Mouse (Mus musculus) heart, adult 8-10 months (tissue): Measurements from ENCODE around the gene Vps33b. TPM values are rescaled to one million over a fixed set of nuclear protein-coding genes. Genes with fewer than 3 reads are reported as not detected.

Experiments used
- DNase-seq: peaks from one replicate; pipeline ENCODE4 v3.0.0; 2022; ENCODE audit warnings: low spot score
- total RNA-seq, 4 experiments: library from RNA; stranded (reverse); gene quantifications; 2 replicates each; pipeline ENCODE4 v1.2.4; 2022

Vps33b gene
- 1 to 10 TPM; 5.6 to 9.0 (median 7.2) TPM for total RNA-seq

GRCm38 (mm10) chr7:80268897-80269750 lies at the start of gene Vps33b:
Gene Vps33b (plus strand): TSS chr7:80269649.
- DNase-seq = peak; percentile 97

- DNase-seq = no peak
Observed at GRCm38 (mm10) chr7:80220237-80220797, 49.1 kb upstream of the Vps33b start.

- no peak for DNase-seq
Observed at GRCm38 (mm10) chr7:80221179-80221750, 48.2 kb upstream of the Vps33b start.

GRCm38 (mm10) chr7:80227065-80227464 lies 42.4 kb upstream of the Vps33b start:
- DNase-seq = no peak

- DNase-seq = no peak
Observed at GRCm38 (mm10) chr7:80230196-80230595, 39.3 kb upstream of the Vps33b start.

GRCm38 (mm10) chr7:80231971-80232488 lies 37.4 kb upstream of the Vps33b start:
- DNase-seq = no peak

- DNase-seq = peak; percentile 94
Observed at GRCm38 (mm10) chr7:80232489-80233029, 36.9 kb upstream of the Vps33b start, which contains the start of the genes Cib1 and Gdpgp1. Gene Cib1 (minus strand): TSS chr7:80232813. Gene Gdpgp1 (plus strand): TSS chr7:80232865.

- DNase-seq = no peak
Observed at GRCm38 (mm10) chr7:80233799-80234198, 35.6 kb upstream of the Vps33b start.

GRCm38 (mm10) chr7:80238542-80238941 lies 30.9 kb upstream of the Vps33b start:
- no peak for DNase-seq

- no peak for DNase-seq
Observed at GRCm38 (mm10) chr7:80241661-80242060, 27.8 kb upstream of the Vps33b start.

GRCm38 (mm10) chr7:80244851-80245250 lies 24.6 kb upstream of the Vps33b start:
- no peak for DNase-seq

- DNase-seq = peak; percentile 96
Observed at GRCm38 (mm10) chr7:80246148-80246721, 23.2 kb upstream of the Vps33b start, which contains the start of gene Ttll13. Gene Ttll13 (plus strand): TSS chr7:80246376.

GRCm38 (mm10) chr7:80246859-80247258 lies 22.6 kb upstream of the Vps33b start:
- DNase-seq = no peak

GRCm38 (mm10) chr7:80252437-80252836 lies 17.0 kb upstream of the Vps33b start:
- DNase-seq = no peak

- DNase-seq = no peak
Observed at GRCm38 (mm10) chr7:80252886-80253285, 16.6 kb upstream of the Vps33b start.

GRCm38 (mm10) chr7:80255981-80256380 lies 13.5 kb upstream of the Vps33b start:
- DNase-seq = no peak

GRCm38 (mm10) chr7:80257706-80258105 lies 11.7 kb upstream of the Vps33b start:
- DNase-seq = no peak

- DNase-seq = peak; percentile 89
Observed at GRCm38 (mm10) chr7:80260625-80261371, 8.7 kb upstream of the Vps33b start, which contains the start of gene Ngrn. Gene Ngrn (plus strand): TSS chr7:80261215.

- no peak for DNase-seq
Observed at GRCm38 (mm10) chr7:80261372-80261990, 8.0 kb upstream of the Vps33b start.

GRCm38 (mm10) chr7:80264606-80265005 lies 4.8 kb upstream of the Vps33b start:
- no peak for DNase-seq
